Mouse (Mus musculus): ENCODE data around the gene Xpnpep1. TPM values are rescaled to one million over a fixed set of nuclear protein-coding genes. Genes with fewer than 3 reads are reported as not detected.

Gene Xpnpep1
- total RNA-seq, 2 experiments from 2014 or later: 61.8 to 70.3 TPM

Small RNA genes within 50 kb of the gene (microRNA-seq; reads per million reads assigned to microRNA genes)
- gene Mir6407: not detected

Other genes with a start within 250 kb of the Xpnpep1 start
- 10 to 100 TPM; 89.3 to 89.6 TPM for gene Add3, start 100.2 kb upstream of the Xpnpep1 start, total RNA-seq (2021)